Mouse (Mus musculus): Measurements from ENCODE around the gene Map3k1. TPM values are rescaled to one million over a fixed set of nuclear protein-coding genes. Genes with fewer than 3 reads are reported as not detected.

Map3k1 gene
- total and polyA plus RNA-seq, 3 experiments = 10.7 to 48.7 (median 13.4) TPM

DNA sequence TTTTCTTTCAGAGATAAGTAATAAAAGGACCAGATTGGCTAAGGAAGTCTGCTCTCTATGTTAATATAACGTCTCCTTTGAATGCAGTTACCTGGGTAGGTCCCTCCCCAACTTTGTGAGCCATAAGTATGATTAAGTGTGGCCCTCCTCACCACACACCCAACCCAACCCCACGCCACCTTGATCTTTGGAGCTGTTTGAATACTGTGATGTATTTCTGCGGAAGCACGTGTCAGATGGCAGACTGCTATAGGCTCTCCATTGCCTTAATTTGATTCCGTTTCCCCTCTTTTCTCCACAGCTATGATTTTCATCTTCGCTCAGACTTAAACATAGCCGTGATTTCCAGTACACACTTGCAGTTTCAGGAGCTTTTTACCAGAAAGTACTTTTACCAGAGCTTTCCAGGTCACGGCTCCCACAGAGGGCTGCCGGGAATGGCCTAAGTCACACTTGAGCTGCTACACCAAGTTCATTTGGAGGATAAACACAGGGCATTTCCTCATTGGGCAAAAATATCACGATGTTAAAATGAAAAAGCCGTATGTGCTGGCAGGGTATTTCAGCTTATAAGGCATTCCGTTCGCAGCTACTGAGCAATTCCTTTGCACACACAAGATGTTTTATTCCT, 2.3 kb upstream of the Map3k1 start:
- H3K9me3 ChIP-seq (replicated peaks; ENCODE audit: low read length) = peaks cover 6% of the 10 kb centered on the region
- H3K36me3 ChIP-seq (replicated peaks in 1 of 2; ENCODE audit: control insufficient read depth in 1 of 2, insufficient read depth in 1 of 2, low read length in 1 of 2) = no peaks in the 10 kb centered on the region
- no peak overlapping the region for H3K27ac ChIP-seq (ENCODE audit: insufficient read depth, low read depth)
- no peak for DNase-seq (ENCODE audit: extremely low read depth)
- in situ Hi-C loops (cut with MboI; ENCODE audit: low pct_ligation_motif_present, low pct_unique_long_range_greater_than_20kb, low sequenced_read_pairs) (loop anchor here (10.0 kb wide), 1 partner anchor 174 kb away; no protein-coding TSS in a partner anchor), dilution Hi-C loops (cut with MboI; ENCODE audit: extremely low pct_ligation_motif_present, extremely low pct_unique_long_range_greater_than_20kb, low sequenced_read_pairs) (no loop called here)
- no peak for TF ChIP-seq RCOR1 (conservative IDR thresholded peaks at IDR 0.05; ENCODE audit: low read depth, low read length)
- no peak for TF ChIP-seq ETS1 (conservative IDR thresholded peaks at IDR 0.05; ENCODE audit: low read depth, low read length)
- H3K9ac ChIP-seq (ENCODE audit: insufficient read depth, low read depth) = no peak overlapping the region
- H3K79me2 ChIP-seq (replicated peaks; ENCODE audit: control insufficient read depth, extremely low read depth, insufficient read depth, poor library complexity, severe bottlenecking) = peaks cover 19% of the 10 kb centered on the region
- H3K4me2 ChIP-seq (ENCODE audit: insufficient read depth, low read depth, poor library complexity, severe bottlenecking) = no peak overlapping the region
- H3K4me3 ChIP-seq (replicated peaks in 1 of 3; ENCODE audit: low read depth in 2 of 3, low read length in 2 of 3, poor library complexity in 1 of 3) = no peak overlapping the region
- H3K4me1 ChIP-seq (ENCODE audit: control insufficient read depth in 1 of 2, insufficient read depth in 2 of 2) = 0 out of 4 replicates have a peak, but pooled peaks cover 0 to 4% of the 10 kb centered on the region in 2 experiments
- no peaks in the 10 kb centered on the region for H3K27me3 ChIP-seq (replicated peaks)

DNA sequence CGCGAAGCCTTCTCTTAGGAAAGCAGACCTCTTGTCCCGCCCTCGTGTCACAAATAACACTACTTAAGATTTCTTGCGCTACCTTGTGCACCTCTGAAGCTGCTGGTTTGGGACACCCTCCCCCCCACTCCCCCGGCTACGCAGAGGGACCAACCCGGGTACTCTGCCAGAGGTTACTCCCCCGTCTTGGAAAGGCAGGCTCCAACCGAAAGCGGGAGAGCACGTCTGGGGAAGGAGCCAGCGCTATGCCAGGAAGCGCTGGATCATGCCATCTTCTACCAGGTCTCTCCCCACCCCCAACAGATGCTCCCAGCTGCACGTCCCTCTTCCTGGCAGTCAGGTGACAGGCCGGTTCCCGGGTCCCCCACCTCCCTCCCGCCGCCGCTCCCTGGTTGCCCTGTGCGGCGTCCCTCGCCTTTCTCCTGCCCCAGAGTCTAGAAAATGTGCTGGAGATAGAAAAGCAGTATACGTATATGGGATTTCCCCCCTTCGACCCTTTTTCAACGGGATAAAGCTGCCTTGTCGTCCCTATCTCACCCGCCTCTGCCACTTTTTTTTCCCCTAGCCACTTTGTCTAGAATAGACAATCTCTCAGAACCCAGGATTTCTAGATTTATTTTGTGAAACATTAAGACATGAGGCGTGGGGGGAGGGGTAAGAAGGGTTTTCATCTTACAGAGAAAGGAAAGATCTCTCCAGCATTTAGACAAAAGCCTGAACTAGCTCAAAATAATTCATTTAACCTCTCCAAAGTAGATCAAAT, 854 bp upstream of the Map3k1 start:
- H3K27ac ChIP-seq (ENCODE audit: insufficient read depth, low read depth) = peak overlapping the region; percentile 48
- H3K9ac ChIP-seq (ENCODE audit: insufficient read depth, low read depth) = peak overlapping the region; percentile 76
- H3K4me1 ChIP-seq (ENCODE audit: control insufficient read depth in 1 of 2, insufficient read depth in 2 of 2) = peaks cover 6 to 11% of the 10 kb centered on the region in 2 experiments; a peak in 2 of 4 replicates
- in situ Hi-C loops (cut with MboI; ENCODE audit: low pct_ligation_motif_present, low pct_unique_long_range_greater_than_20kb, low sequenced_read_pairs) (loop anchor here (10.0 kb wide), 1 partner anchor 175 kb away; no protein-coding TSS in a partner anchor), dilution Hi-C loops (cut with MboI; ENCODE audit: extremely low pct_ligation_motif_present, extremely low pct_unique_long_range_greater_than_20kb, low sequenced_read_pairs) (no loop called here)
- H3K36me3 ChIP-seq (replicated peaks in 1 of 2; ENCODE audit: control insufficient read depth in 1 of 2, insufficient read depth in 1 of 2, low read length in 1 of 2) = no peaks in the 10 kb centered on the region
- no peaks in the 10 kb centered on the region for H3K9me3 ChIP-seq (replicated peaks; ENCODE audit: low read length)
- 0 out of 2 replicates have a peak, but pooled peaks have one; percentile 5 for TF ChIP-seq KAT2A (IDR thresholded peaks at IDR 0.05; ENCODE audit: insufficient replicate concordance, low read length)
- TF ChIP-seq MAX (IDR thresholded peaks at IDR 0.05; ENCODE audit: low read length) = peak; percentile 34; the same call in 1 of the 2 replicates
- TF ChIP-seq MAZ (IDR thresholded peaks at IDR 0.05; ENCODE audit: low read depth, low read length) = 0 out of 2 replicates have a peak, but pooled peaks have one; percentile 18
- TF ChIP-seq POLR2AphosphoS2 (IDR thresholded peaks at IDR 0.05; ENCODE audit: low read depth, low read length) = no peak
- TF ChIP-seq MEF2A (IDR thresholded peaks at IDR 0.05; ENCODE audit: borderline replicate concordance, low read depth, low read length) = 0 out of 2 replicates have a peak, but pooled peaks have one; percentile 7
- TF ChIP-seq MAFK (IDR thresholded peaks at IDR 0.05; ENCODE audit: insufficient replicate concordance, low read length) = no peak
- 0 out of 2 replicates have a peak, but pooled peaks have one; percentile 34 for TF ChIP-seq ETS1 (conservative IDR thresholded peaks at IDR 0.05; ENCODE audit: low read depth, low read length)
- TF ChIP-seq ZC3H11A (IDR thresholded peaks at IDR 0.05; ENCODE audit: low read depth, low read length) = no peak
- TF ChIP-seq SIN3A (IDR thresholded peaks at IDR 0.05; ENCODE audit: low read length) = peak; percentile 21; the same call in 1 of the 2 replicates
- TF ChIP-seq ZNF384 (IDR thresholded peaks at IDR 0.05; ENCODE audit: low read depth, low read length) = no peak
- TF ChIP-seq HCFC1 (IDR thresholded peaks at IDR 0.05; ENCODE audit: low read depth, low read length) = peak; percentile 7; the same call in 1 of the 2 replicates
- TF ChIP-seq EP300 (IDR thresholded peaks at IDR 0.05; ENCODE audit: low read length) = peak; percentile 16; the same call in 1 of the 2 replicates
- TF ChIP-seq SMC3 (IDR thresholded peaks at IDR 0.05; ENCODE audit: low read depth, low read length) = 0 out of 2 replicates have a peak, but pooled peaks have one; percentile 1
- no peak for TF ChIP-seq JUN (IDR thresholded peaks at IDR 0.05; ENCODE audit: insufficient read depth, low read depth, low read length)
- TF ChIP-seq RCOR1 (conservative IDR thresholded peaks at IDR 0.05; ENCODE audit: low read depth, low read length) = no peak
- TF ChIP-seq ZMIZ1 (IDR thresholded peaks at IDR 0.05; ENCODE audit: low read depth, low read length) = peak; percentile 50; the same call in 1 of the 2 replicates
- peak; percentile 60; the same call in 1 of the 2 replicates for TF ChIP-seq MXI1 (IDR thresholded peaks at IDR 0.05; ENCODE audit: low read depth, low read length)
- TF ChIP-seq TBP (conservative IDR thresholded peaks at IDR 0.05; ENCODE audit: low read depth, low read length) = no peak
- peak; percentile 82 for TF ChIP-seq BHLHE40 (IDR thresholded peaks at IDR 0.05; ENCODE audit: low read depth, low read length)
- TF ChIP-seq CHD2 (IDR thresholded peaks at IDR 0.05; ENCODE audit: low read length) = peak; percentile 65
- TF ChIP-seq IRF4 (IDR thresholded peaks at IDR 0.05; ENCODE audit: low read depth, low read length) = peak; percentile 49; the same call in 1 of the 2 replicates
- no peak for TF ChIP-seq USF2 (conservative IDR thresholded peaks at IDR 0.05; ENCODE audit: low read depth, low read length)
- TF ChIP-seq NELFE (IDR thresholded peaks at IDR 0.05; ENCODE audit: low read depth, low read length) = no peak
- TF ChIP-seq USF1 (IDR thresholded peaks at IDR 0.05; ENCODE audit: low read depth, low read length) = peak; percentile 52
- TF ChIP-seq CHD1 (IDR thresholded peaks at IDR 0.05; ENCODE audit: low read depth, low read length) = 0 out of 2 replicates have a peak, but pooled peaks have one; percentile 65
- peak; percentile 28; the same call in 1 of the 2 replicates for TF ChIP-seq UBTF (IDR thresholded peaks at IDR 0.05; ENCODE audit: low read depth, low read length)
- TF ChIP-seq POLR2A (IDR thresholded peaks at IDR 0.05; ENCODE audit: low read depth, low read length) = no peak
- H3K4me2 ChIP-seq (ENCODE audit: insufficient read depth, low read depth, poor library complexity, severe bottlenecking) = peak overlapping the region; percentile 32
- peaks cover 29% of the 10 kb centered on the region for H3K79me2 ChIP-seq (replicated peaks; ENCODE audit: control insufficient read depth, extremely low read depth, insufficient read depth, poor library complexity, severe bottlenecking)
- H3K27me3 ChIP-seq (replicated peaks) = no peaks in the 10 kb centered on the region
- peak overlapping the region; percentile 59 to 75 (median 70) for H3K4me3 ChIP-seq (replicated peaks in 1 of 3; ENCODE audit: low read depth in 2 of 3, low read length in 2 of 3, poor library complexity in 1 of 3)
- DNase-seq (ENCODE audit: extremely low read depth) = no peak
